Mouse (Mus musculus): ENCODE measurements around the gene Coro1b. TPM values are rescaled to one million over a fixed set of nuclear protein-coding genes. Genes with fewer than 3 reads are reported as not detected.
"Not testable (repeated sequence)": the region's sequence is repeated elsewhere in the genome, so short reads cannot be mapped to it uniquely, and the experiment has no call there.

Coro1b gene
- polyA plus RNA-seq, 1 experiment from 2014 or later: 134 TPM

- Histone ChIP-seq H3K9me3 (replicated peaks; ENCODE audit: control insufficient read depth, low read length) (no peaks in the 10 kb centered on the region), H3K9ac (ENCODE audit: low read length) (no peak overlapping the region), H3K4me3 (ENCODE audit: low read depth, low read length) (no peak overlapping the region), H3K36me3 (ENCODE audit: control insufficient read depth, insufficient read depth, low read length) (peaks cover 71% of the 10 kb centered on the region), H3K27me3 (replicated peaks; ENCODE audit: control insufficient read depth, insufficient read depth, low read length) (no peaks in the 10 kb centered on the region), H3K4me1 (ENCODE audit: control insufficient read depth, insufficient read depth, low read length) (no peaks in the 10 kb centered on the region), H3K27ac (ENCODE audit: low read depth, low read length) (no peak overlapping the region), H3K4me2 (ENCODE audit: low read length) (no peak overlapping the region)
- ATAC-seq: no peak
- DNase-seq (ENCODE audit: low spot score): no peak
- WGBS: 94% methylated on average over 10 of the region's 10 CpGs
These were observed 33.3 kb upstream of the Coro1b start for GRCm38 (mm10) chr19:4115144-4115543.

- DNase-seq (ENCODE audit: low spot score): no peak
- H3K4me1 ChIP-seq (ENCODE audit: control insufficient read depth, insufficient read depth, low read length): peaks cover 4% of the 10 kb centered on the region
- 86% methylated on average over 11 of the region's 11 CpGs for WGBS
- ATAC-seq: no peak
- H3K4me2 ChIP-seq (ENCODE audit: low read length): no peak overlapping the region
- no peaks in the 10 kb centered on the region for H3K27me3 ChIP-seq (replicated peaks; ENCODE audit: control insufficient read depth, insufficient read depth, low read length)
- no peak overlapping the region for H3K4me3 ChIP-seq (ENCODE audit: low read depth, low read length)
- no peak overlapping the region for H3K27ac ChIP-seq (ENCODE audit: low read depth, low read length)
- H3K9ac ChIP-seq (ENCODE audit: low read length): no peak overlapping the region
- peaks cover 71% of the 10 kb centered on the region for H3K36me3 ChIP-seq (ENCODE audit: control insufficient read depth, insufficient read depth, low read length)
- no peaks in the 10 kb centered on the region for H3K9me3 ChIP-seq (replicated peaks; ENCODE audit: control insufficient read depth, low read length)
These were observed 32.6 kb upstream of the Coro1b start for GRCm38 (mm10) chr19:4115816-4116215.

- no peak for ATAC-seq
- H3K4me3 ChIP-seq (ENCODE audit: low read depth, low read length): no peak overlapping the region
- no peaks in the 10 kb centered on the region for H3K9me3 ChIP-seq (replicated peaks; ENCODE audit: control insufficient read depth, low read length)
- no peak overlapping the region for H3K4me2 ChIP-seq (ENCODE audit: low read length)
- H3K36me3 ChIP-seq (ENCODE audit: control insufficient read depth, insufficient read depth, low read length): peaks cover 61% of the 10 kb centered on the region
- H3K9ac ChIP-seq (ENCODE audit: low read length): no peak overlapping the region
- DNase-seq (ENCODE audit: low spot score): no peak
- WGBS: 97% methylated on average over 7 of the region's 7 CpGs
- peaks cover 4% of the 10 kb centered on the region for H3K4me1 ChIP-seq (ENCODE audit: control insufficient read depth, insufficient read depth, low read length)
- no peaks in the 10 kb centered on the region for H3K27me3 ChIP-seq (replicated peaks; ENCODE audit: control insufficient read depth, insufficient read depth, low read length)
- H3K27ac ChIP-seq (ENCODE audit: low read depth, low read length): no peak overlapping the region
These were observed 31.4 kb upstream of the Coro1b start for GRCm38 (mm10) chr19:4117006-4117405.

GRCm38 (mm10) chr19:4118350-4118749, 30.1 kb upstream of the Coro1b start:
- peaks cover 49% of the 10 kb centered on the region for H3K36me3 ChIP-seq (ENCODE audit: control insufficient read depth, insufficient read depth, low read length)

GRCm38 (mm10) chr19:4119716-4120487, 28.5 kb upstream of the Coro1b start:
- Histone ChIP-seq H3K27me3 (replicated peaks; ENCODE audit: control insufficient read depth, insufficient read depth, low read length) (no peaks in the 10 kb centered on the region), H3K27ac (ENCODE audit: low read depth, low read length) (no peak overlapping the region), H3K4me3 (ENCODE audit: low read depth, low read length) (no peak overlapping the region), H3K36me3 (ENCODE audit: control insufficient read depth, insufficient read depth, low read length) (peaks cover 34% of the 10 kb centered on the region), H3K9ac (ENCODE audit: low read length) (peak overlapping the region; percentile 13; the same call in 1 of the 2 replicates), H3K4me1 (ENCODE audit: control insufficient read depth, insufficient read depth, low read length) (peaks cover 4% of the 10 kb centered on the region), H3K4me2 (ENCODE audit: low read length) (peak overlapping the region; percentile 50; the same call in 1 of the 2 replicates), H3K9me3 (replicated peaks; ENCODE audit: control insufficient read depth, low read length) (no peaks in the 10 kb centered on the region)
- no peak for ATAC-seq
- WGBS: 92% methylated on average over 6 of the region's 6 CpGs
- DNase-seq (ENCODE audit: low spot score): no peak

More at GRCm38 (mm10) chr19:4118350-4118749, 30.1 kb upstream of the Coro1b start:
- 96% methylated on average over 2 of the region's 2 CpGs for WGBS
- DNase-seq (ENCODE audit: low spot score) (no peak), ATAC-seq (no peak)
- H3K4me2 ChIP-seq (ENCODE audit: low read length): no peak overlapping the region
- no peak overlapping the region for H3K9ac ChIP-seq (ENCODE audit: low read length)
- H3K4me3 ChIP-seq (ENCODE audit: low read depth, low read length): no peak overlapping the region
- no peaks in the 10 kb centered on the region for H3K9me3 ChIP-seq (replicated peaks; ENCODE audit: control insufficient read depth, low read length)
- no peak overlapping the region for H3K27ac ChIP-seq (ENCODE audit: low read depth, low read length)
- peaks cover 4% of the 10 kb centered on the region for H3K4me1 ChIP-seq (ENCODE audit: control insufficient read depth, insufficient read depth, low read length)
- no peaks in the 10 kb centered on the region for H3K27me3 ChIP-seq (replicated peaks; ENCODE audit: control insufficient read depth, insufficient read depth, low read length)

- no peaks in the 10 kb centered on the region for H3K27me3 ChIP-seq (replicated peaks; ENCODE audit: control insufficient read depth, insufficient read depth, low read length)
- H3K9me3 ChIP-seq (replicated peaks; ENCODE audit: control insufficient read depth, low read length): no peaks in the 10 kb centered on the region
- DNase-seq (ENCODE audit: low spot score) (no peak), ATAC-seq (no peak)
- peak overlapping the region; percentile 39; the same call in 1 of the 2 replicates for H3K4me3 ChIP-seq (ENCODE audit: low read depth, low read length)
- no peak overlapping the region for H3K27ac ChIP-seq (ENCODE audit: low read depth, low read length)
- peaks cover 28% of the 10 kb centered on the region for H3K36me3 ChIP-seq (ENCODE audit: control insufficient read depth, insufficient read depth, low read length)
- H3K4me1 ChIP-seq (ENCODE audit: control insufficient read depth, insufficient read depth, low read length): peaks cover 4% of the 10 kb centered on the region
- peak overlapping the region; percentile 13; the same call in 1 of the 2 replicates for H3K9ac ChIP-seq (ENCODE audit: low read length)
- 100% methylated on average over 2 of the region's 2 CpGs for WGBS
- H3K4me2 ChIP-seq (ENCODE audit: low read length): peak overlapping the region; percentile 50
These were observed 27.9 kb upstream of the Coro1b start for GRCm38 (mm10) chr19:4120496-4120895.

GRCm38 (mm10) chr19:4121097-4121805, 27.2 kb upstream of the Coro1b start:
- no peaks in the 10 kb centered on the region for H3K9me3 ChIP-seq (replicated peaks; ENCODE audit: control insufficient read depth, low read length)
- H3K9ac ChIP-seq (ENCODE audit: low read length): peak overlapping the region; percentile 58; the same call in 1 of the 2 replicates
- peak overlapping the region; percentile 50 for H3K4me2 ChIP-seq (ENCODE audit: low read length)
- peak; percentile 80 for ATAC-seq
- peak overlapping the region; percentile 80 for H3K27ac ChIP-seq (ENCODE audit: low read depth, low read length)
- peak overlapping the region; percentile 39 for H3K4me3 ChIP-seq (ENCODE audit: low read depth, low read length)
- peaks cover 4% of the 10 kb centered on the region for H3K4me1 ChIP-seq (ENCODE audit: control insufficient read depth, insufficient read depth, low read length)
- DNase-seq (ENCODE audit: low spot score): peak; percentile 100
- H3K36me3 ChIP-seq (ENCODE audit: control insufficient read depth, insufficient read depth, low read length): peaks cover 20% of the 10 kb centered on the region
- WGBS: 3% methylated on average over 38 of the region's 38 CpGs
- H3K27me3 ChIP-seq (replicated peaks; ENCODE audit: control insufficient read depth, insufficient read depth, low read length): no peaks in the 10 kb centered on the region

GRCm38 (mm10) chr19:4121896-4122295, 26.5 kb upstream of the Coro1b start:
- 61% methylated on average over 6 of the region's 6 CpGs for WGBS
- H3K27me3 ChIP-seq (replicated peaks; ENCODE audit: control insufficient read depth, insufficient read depth, low read length); H3K9ac ChIP-seq (ENCODE audit: low read length); DNase-seq (ENCODE audit: low spot score); H3K9me3 ChIP-seq (replicated peaks; ENCODE audit: control insufficient read depth, low read length); H3K27ac ChIP-seq (ENCODE audit: low read depth, low read length); ATAC-seq; H3K4me3 ChIP-seq (ENCODE audit: low read depth, low read length): not testable (repeated sequence)
- Histone ChIP-seq H3K36me3 (ENCODE audit: control insufficient read depth, insufficient read depth, low read length) (peaks cover 14% of the 10 kb centered on the region), H3K4me2 (ENCODE audit: low read length) (0 out of 2 replicates have a peak overlapping the region, but pooled peaks have one; percentile 10), H3K4me1 (ENCODE audit: control insufficient read depth, insufficient read depth, low read length) (peaks cover 10% of the 10 kb centered on the region)

All from forebrain, embryonic 14.5 days (tissue).